Mouse (Mus musculus): ENCODE measurements around the gene Stat3.

Stat3 gene

GRCm38 (mm10) chr11:100963647-100964046, 24.3 kb upstream of the Stat3 start:
- no peak for DNase-seq

- DNase-seq, result no peak
These were observed 23.1 kb upstream of the Stat3 start for GRCm38 (mm10) chr11:100962371-100962911.

- peak; percentile 57 for DNase-seq
These were observed 21.2 kb upstream of the Stat3 start for GRCm38 (mm10) chr11:100960540-100960939.

GRCm38 (mm10) chr11:100959826-100960225, 20.5 kb upstream of the Stat3 start:
- no peak for DNase-seq

DNA sequence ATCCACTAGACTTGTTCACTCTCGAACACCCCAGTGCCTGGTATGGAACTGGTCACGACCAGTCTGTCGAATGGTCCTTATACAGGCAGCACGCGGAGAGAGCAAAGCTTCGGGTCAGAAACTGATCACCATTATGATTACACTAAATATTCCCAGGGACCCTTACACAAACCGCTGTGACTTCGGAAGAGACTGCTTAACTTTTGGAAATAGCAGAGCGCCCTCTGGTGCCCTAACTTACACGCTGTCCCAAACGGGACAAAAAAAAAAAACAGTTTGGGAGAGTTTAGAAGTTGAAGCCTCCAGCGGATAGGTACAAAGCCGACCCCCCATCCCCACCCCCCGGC, 20.1 kb upstream of the Stat3 start:
- peak; percentile 89 for DNase-seq

DNA sequence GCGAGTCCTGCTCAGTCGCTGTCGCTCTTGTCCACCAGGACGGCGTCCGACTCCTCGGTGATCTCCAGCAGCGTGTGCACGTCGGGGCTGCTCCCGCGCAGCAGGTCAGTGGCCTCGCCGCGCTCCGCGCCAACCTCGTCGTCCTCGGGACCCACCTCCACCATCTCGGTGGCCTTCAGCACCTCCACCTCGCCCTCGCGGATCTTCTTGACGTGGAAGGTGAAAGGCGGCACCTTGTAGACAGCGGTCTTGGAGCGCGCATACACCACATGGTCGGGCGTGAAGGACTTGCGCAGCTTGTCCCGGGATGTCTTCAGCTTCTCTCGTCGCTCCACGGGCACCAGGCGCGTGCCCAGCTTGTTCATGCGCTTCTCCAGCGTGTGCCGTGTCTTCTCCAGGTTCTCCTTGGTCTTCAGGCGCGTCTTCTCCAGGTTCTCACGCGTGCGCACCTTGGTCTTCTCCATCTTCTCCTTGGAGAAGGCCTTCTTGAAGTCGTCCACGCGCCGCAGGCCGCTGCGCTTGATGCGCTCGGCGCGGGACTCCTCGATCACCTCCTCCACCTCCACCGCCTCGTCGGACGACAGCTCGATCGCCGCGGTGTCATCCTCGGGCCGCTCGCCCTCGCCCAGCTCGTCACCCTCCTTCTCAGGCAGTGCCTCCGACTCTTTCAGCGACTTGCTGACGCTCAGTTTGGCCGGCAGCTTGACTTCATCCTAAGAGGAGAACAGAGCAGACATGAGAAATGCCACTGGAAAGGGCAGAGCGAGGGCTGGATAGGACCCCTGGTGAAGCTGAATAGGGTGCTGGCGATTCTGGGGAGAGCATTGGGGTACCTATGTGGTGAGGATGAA, 19.5 kb upstream of the Stat3 start:
- DNase-seq, result no peak

DNA sequence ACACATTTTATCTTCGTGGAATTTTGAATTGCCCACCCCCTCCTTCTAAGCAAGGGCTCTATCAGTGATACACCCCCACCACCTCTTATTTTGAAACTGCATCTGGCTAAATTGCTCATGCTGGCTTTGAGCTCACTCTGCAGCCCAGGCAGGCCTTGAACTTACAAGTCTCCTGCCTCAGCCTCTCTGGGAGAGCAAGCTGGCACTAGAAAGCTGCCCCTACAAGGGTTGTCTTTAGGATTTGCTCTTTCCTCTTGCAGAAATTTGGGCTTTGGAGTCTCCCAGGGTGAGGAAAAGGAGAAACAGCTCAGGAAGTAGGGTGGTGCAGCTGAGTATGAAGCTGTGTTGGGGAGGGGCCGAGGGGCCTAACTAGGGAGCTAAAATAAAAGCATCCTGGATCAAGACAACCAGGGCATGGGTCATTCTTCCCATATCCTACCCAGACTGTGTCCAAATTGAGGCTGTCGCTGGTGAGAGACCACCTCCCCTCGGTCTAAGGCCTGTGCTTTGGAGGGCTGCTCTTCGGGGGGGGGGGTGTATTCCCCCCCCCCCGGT, 18.7 kb upstream of the Stat3 start:
- no peak for DNase-seq

DNA sequence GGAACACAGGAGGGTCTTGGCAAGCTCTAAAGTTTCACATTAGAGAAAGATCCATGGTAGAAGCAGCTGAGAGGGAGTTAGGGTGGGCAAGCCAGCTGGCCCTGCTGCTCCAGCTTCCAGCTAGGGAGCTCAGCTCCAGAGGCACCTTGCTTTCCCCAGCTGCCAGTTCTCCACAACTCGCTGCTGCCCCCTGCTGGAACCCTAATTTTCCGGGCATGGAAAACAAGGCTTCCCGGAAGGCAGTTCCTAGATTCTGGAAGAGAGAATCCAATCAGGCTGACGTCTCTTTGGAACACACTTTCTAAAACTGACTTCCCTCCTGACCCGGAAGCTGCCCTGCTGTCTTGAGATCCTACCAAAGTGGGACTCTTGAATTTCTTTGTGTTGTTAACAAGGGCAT, 17.9 kb upstream of the Stat3 start:
- DNase-seq, result peak; percentile 90

GRCm38 (mm10) chr11:100949540-100949939, 10.2 kb upstream of the Stat3 start:
- no peak for DNase-seq

DNA sequence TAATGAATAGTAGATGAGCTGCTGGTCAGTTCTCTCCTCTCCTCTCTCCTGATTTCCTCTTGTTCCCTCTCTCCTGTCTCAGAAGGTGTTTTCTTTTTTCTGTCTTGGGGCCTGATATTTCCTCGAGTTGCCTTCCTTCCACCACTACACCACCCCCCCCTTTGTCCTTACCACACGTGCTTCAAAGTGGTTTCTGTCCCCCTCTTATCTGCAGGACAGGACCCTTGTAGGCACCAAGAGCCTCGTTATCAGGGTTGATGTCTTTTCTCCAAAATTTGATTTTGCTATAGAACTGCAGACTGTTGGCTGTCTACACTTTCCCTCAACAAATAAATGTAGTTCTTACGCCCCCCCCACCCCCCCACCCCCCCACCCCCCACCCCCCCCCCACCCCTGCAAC, 9.0 kb upstream of the Stat3 start:
- DNase-seq, result no peak

DNA sequence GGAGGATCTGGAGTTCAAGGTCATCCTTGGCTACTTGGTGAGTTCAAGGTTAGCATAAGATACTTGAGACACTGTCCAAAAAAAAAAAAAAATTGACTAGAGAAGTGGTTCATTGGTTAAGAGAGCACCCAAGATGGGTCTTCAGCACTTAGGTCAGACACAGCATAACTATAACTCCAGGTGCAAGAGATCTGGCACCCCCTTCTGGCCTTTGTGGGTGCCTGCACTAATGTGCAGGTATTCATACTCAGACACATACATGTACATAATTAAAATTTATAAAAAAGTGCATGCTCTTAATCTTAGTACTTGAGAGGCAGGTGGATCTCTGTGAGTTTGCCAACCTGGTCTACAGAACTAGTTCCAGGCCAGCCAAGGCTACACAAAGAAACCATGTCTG, 8.2 kb upstream of the Stat3 start:
- no peak for DNase-seq

DNA sequence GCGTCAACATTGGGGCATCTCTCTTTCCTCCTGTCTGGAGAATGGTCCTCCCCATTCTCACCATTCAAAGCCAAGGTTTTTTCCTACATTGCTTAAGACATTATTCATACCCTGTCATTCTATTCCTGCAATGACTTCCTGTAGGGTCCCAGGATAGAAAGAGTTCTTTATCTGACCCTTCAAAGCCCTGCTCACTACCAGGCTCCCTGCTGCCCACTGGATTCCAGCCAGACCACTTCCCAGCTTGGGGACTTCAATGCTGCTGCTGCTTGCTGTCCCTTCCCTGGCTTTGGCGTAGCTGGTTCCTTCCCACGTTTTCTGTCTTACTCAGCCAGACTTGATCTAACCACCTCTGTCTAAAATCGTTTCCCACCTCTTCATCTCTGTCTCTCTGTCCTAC, 7.5 kb upstream of the Stat3 start:
- DNase-seq, result no peak

DNA sequence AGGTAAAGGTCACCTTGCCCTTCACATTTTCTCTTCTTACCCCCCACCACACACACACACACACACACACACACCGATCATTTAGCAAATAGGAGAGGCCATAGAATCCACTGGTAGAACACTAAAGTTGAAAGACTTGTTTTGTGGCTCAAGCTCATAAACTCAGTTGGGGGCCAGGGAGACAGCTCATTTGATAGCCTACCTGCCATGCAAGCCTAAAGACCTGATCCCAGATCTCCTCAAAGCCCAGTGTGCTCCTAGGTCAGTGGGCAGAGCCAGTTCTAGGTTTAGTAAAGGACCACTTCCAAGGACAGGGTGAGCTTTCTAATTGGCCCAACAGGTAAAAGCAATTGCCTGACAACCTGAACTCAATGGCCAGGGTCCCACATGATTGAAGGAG, 3.0 kb upstream of the Stat3 start:
- no peak for DNase-seq

- DNase-seq, result no peak
These were observed 429 bp downstream of the Stat3 start for GRCm38 (mm10) chr11:100938711-100939511.

- no peak for DNase-seq
These were observed 1.2 kb downstream of the Stat3 start for GRCm38 (mm10) chr11:100938112-100938511.

GRCm38 (mm10) chr11:100937295-100937694, 2.0 kb downstream of the Stat3 start:
- DNase-seq, result no peak

DNA sequence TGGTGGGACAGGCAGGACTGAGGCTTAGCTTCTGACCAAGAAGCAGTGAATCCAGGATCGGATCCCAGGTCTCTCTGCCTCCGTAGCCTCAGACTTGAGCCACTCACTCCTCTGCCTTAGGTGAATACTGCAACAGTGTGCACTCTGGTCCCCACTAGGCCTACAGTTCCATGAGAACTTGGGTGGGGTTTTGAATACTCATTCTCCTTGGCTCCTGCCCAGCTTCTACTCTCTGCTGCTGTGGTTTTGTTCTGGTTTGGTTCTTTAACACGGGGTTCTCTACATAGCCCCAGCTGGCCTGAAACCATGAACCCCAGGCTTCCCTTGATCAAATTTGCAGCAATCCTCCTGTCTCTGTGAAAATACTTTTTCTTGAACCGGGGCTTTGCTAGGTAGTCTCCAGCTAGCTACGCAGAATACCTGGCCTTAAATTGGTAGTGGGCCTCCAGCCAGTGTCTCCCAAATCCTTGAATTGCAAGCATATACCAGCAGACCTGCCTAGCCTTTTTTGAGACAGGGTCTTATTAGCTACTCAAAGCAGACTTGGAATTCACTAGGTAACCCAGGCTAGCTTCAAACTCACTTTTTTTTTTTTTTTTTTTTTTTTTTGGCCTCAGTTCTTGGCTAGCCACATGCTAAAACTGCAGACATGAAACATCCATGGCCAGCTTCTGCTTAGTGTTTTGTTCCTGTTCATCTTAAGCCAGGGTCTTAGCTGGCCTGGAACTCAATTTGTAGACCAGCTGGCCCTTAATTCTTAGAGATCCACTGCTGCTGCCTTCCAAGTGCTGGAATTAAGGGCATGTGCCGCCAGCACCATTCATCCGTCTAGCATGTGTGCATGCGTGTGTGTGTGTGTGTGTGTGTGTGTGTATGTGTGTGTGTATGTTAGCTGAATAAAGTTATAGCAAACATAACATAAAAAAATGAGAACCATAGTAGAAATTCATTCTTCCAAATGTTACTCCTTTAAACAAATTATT, 3.7 kb downstream of the Stat3 start:
- DNase-seq, result no peak

DNA sequence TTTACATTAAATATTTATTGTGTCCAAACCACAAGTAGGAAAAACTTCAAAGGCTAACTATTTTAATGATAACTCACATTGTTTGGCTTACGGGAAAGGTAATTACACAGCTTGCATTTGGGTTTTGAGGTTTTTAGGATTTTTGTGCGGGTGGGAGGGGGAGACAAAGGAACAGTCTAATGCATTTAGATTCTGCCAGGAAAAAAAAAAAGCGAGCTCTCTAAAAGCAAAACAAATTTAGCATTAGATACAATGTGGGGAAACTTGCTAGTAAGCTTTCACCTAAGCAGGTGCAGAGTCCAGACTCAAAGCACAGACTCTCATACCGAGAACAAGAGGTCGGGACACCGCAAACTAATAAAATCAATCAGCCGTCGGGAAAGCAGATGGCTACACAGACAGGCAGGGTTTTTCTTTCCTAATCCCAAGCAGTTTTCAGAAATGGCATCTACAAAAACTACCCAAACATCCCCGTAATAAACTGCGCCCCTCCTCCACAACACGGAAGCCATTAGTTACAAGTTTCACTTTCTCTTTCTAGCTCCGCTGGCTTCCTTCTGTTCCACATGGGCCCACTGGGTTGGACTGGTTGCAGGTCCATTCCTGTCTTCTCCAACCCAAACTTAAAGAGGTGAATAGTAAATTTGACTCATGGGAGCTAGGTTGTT, 8.0 kb downstream of the Stat3 start:
- DNase-seq, result peak; percentile 3

GRCm38 (mm10) chr11:100930611-100931010, 8.7 kb downstream of the Stat3 start:
- no peak for DNase-seq

- DNase-seq, result no peak
These were observed 12.0 kb downstream of the Stat3 start for GRCm38 (mm10) chr11:100927386-100927785.

DNA sequence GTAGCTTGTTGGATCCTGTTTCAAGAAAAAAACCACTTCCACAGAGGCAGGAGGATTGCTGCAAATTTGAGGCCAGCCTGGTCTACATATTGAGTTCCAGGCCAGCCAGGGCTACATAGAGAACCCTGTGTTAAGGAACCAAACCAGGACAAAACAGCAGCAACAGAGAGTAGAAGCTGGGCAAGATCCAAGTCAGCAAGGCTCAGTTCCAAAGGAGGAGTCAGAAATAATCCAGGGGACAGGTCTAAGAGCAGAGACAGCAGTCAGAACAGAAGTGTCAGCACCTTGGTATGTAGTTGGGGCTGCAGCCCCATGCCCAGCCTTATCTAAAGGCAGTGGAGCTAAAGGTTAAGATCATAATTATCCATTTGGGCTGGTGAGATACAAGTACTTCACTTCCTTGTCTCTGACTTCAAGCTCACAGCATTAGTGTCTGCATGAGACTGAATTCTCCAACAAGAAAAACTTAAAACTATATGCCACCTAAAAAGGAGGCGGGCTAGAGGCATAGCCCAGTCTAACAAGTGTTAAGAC, 14.9 kb downstream of the Stat3 start:
- DNase-seq, result no peak
